Mouse (Mus musculus): ENCODE measurements around the gene Foxr1. TPM values are rescaled to one million over a fixed set of nuclear protein-coding genes. Genes with fewer than 3 reads are reported as not detected.

Foxr1 gene
- total RNA-seq, 2 experiments from 2014 or later = not detected

Small RNAs within 50 kb of the gene (microRNA-seq; reads per million reads assigned to microRNA genes)
- gene Mir7085 = 0 to 0.25 reads per million in 2 experiments

Other genes starting within 250 kb of the Foxr1 start
- 10 to 100 TPM; 15.8 to 22.1 TPM for gene Cbl, start 207.1 kb downstream of the Foxr1 start, total RNA-seq (2021)
- gene Ccdc153, start 200.5 kb downstream of the Foxr1 start, total RNA-seq (2021) = not detected
- 1 to 10 TPM; 1.2 to 1.4 TPM for gene Pdzd3, start 189.7 kb downstream of the Foxr1 start, total RNA-seq (2021)
- 10 to 100 TPM; 21.6 to 23.0 TPM for gene Nlrx1, start 172.5 kb downstream of the Foxr1 start, total RNA-seq (2021)
- 1 to 10 TPM in 1 of 2 experiments, under 1 TPM in 1; 0.68 to 1.3 TPM for gene Abcg4, start 152.5 kb downstream of the Foxr1 start, total RNA-seq (2021)
- 10 to 100 TPM in 1 of 2 experiments, 1 to 10 TPM in 1; 9.8 to 11.0 TPM for gene Hinfp, start 135.5 kb downstream of the Foxr1 start, total RNA-seq (2021)
- gene C2cd2l, start 120.9 kb downstream of the Foxr1 start, total RNA-seq (2021) = 10 to 100 TPM in 1 of 2 experiments, 1 to 10 TPM in 1; 7.5 to 15.7 TPM
- 10 to 100 TPM; 11.7 to 17.0 TPM for gene Dpagt1, start 115.1 kb downstream of the Foxr1 start, total RNA-seq (2021)
- gene H2afx, start 106.4 kb downstream of the Foxr1 start, total RNA-seq (2021) = 10 to 100 TPM; 41.0 to 47.2 TPM
- gene Hmbs, start 96.9 kb downstream of the Foxr1 start, total RNA-seq (2021) = 10 to 100 TPM; 29.2 to 31.0 TPM
- 10 to 100 TPM; 18.2 to 20.2 TPM for gene Vps11, start 79.5 kb downstream of the Foxr1 start, total RNA-seq (2021)
- 10 to 100 TPM; 27.0 to 36.3 TPM for gene Hyou1, start 61.6 kb downstream of the Foxr1 start, total RNA-seq (2021)
- 100 to 1,000 TPM; 120 to 138 TPM for gene Slc37a4, start 44.3 kb downstream of the Foxr1 start, total RNA-seq (2021)
- gene Rps25, start 34.0 kb downstream of the Foxr1 start, total RNA-seq (2021) = 1,000 to 10,000 TPM; 1,287 to 1,346 TPM
- gene Trappc4, start 33.5 kb downstream of the Foxr1 start, total RNA-seq (2021) = 10 to 100 TPM; 28.2 to 35.3 TPM
- 10 to 100 TPM in 1 of 2 experiments, 1 to 10 TPM in 1; 5.9 to 10.2 TPM for gene Ccdc84, start 22.6 kb downstream of the Foxr1 start, total RNA-seq (2021)
- gene Upk2, start 13.8 kb upstream of the Foxr1 start, total RNA-seq (2021) = under 1 TPM; 0.38 to 0.65 TPM
- gene Bcl9l, start 41.7 kb upstream of the Foxr1 start, total RNA-seq (2021) = 10 to 100 TPM; 65.4 to 77.6 TPM
- not detected for gene Cxcr5, start 120.7 kb upstream of the Foxr1 start, total RNA-seq (2021)
- 10 to 100 TPM; 72.0 to 78.9 TPM for gene Ddx6, start 163.8 kb upstream of the Foxr1 start, total RNA-seq (2021)
- not detected for gene Treh, start 232.1 kb upstream of the Foxr1 start, total RNA-seq (2021)

Measured in gastrocnemius, postnatal 10 days (tissue).